Mouse (Mus musculus) right cerebral cortex, adult 2 months (tissue): ENCODE results near the gene Prrt4.
"Not testable (repeated sequence)": the region's sequence is repeated elsewhere in the genome, so short reads cannot be mapped to it uniquely, and the experiment has no call there.

ENCODE experiments used
- DNase-seq, 2 experiments: peaks; one replicate each; pipeline ENCODE4 v3.0.0; 2021 to 2022; ENCODE audit warnings: low spot score in 2 of 2

Gene Prrt4

GRCm38 (mm10) chr6:29198309-29199222, 19.2 kb upstream of the Prrt4 start:
- DNase-seq, result peak; percentile 95 to 96

- no peak for DNase-seq
These were observed 16.7 kb upstream of the Prrt4 start for GRCm38 (mm10) chr6:29195846-29196698.

GRCm38 (mm10) chr6:29195146-29195545, 15.8 kb upstream of the Prrt4 start:
- DNase-seq, result no peak

GRCm38 (mm10) chr6:29193961-29194750, 14.8 kb upstream of the Prrt4 start:
- no peak for DNase-seq

GRCm38 (mm10) chr6:29187936-29188335, 8.6 kb upstream of the Prrt4 start:
- DNase-seq, result no peak

GRCm38 (mm10) chr6:29179843-29180242, 459 bp upstream of the Prrt4 start:
- peak; percentile 66 to 73 for DNase-seq

GRCm38 (mm10) chr6:29177901-29178879, 1.2 kb downstream of the Prrt4 start:
- no peak for DNase-seq

- DNase-seq, result no peak
These were observed 4.3 kb downstream of the Prrt4 start for GRCm38 (mm10) chr6:29175113-29175512.

GRCm38 (mm10) chr6:29174368-29174767, 5.0 kb downstream of the Prrt4 start:
- DNase-seq, result no peak

- peak; percentile 62 to 74 for DNase-seq
These were observed 8.4 kb downstream of the Prrt4 start for GRCm38 (mm10) chr6:29170952-29171388.

GRCm38 (mm10) chr6:29170063-29170921, 9.1 kb downstream of the Prrt4 start:
- DNase-seq, result no peak

GRCm38 (mm10) chr6:29169675-29170062, 9.7 kb downstream of the Prrt4 start:
- DNase-seq, result no peak

GRCm38 (mm10) chr6:29168871-29169270, 10.5 kb downstream of the Prrt4 start:
- DNase-seq, result no peak

GRCm38 (mm10) chr6:29166196-29166595, 13.2 kb downstream of the Prrt4 start:
- peak; percentile 60 to 65 for DNase-seq

- peak; percentile 91 to 93 for DNase-seq
These were observed 14.8 kb downstream of the Prrt4 start, which contains the start of gene Rbm28 for GRCm38 (mm10) chr6:29164314-29165244. TSS of gene Rbm28 (minus strand) at chr6:29165006.

- DNase-seq, result not testable (repeated sequence)
These were observed 18.1 kb downstream of the Prrt4 start for GRCm38 (mm10) chr6:29161291-29161690.

- DNase-seq, result no peak
These were observed 18.6 kb downstream of the Prrt4 start for GRCm38 (mm10) chr6:29160786-29161185.

GRCm38 (mm10) chr6:29156326-29156725, 23.1 kb downstream of the Prrt4 start:
- no peak for DNase-seq
